Mouse (Mus musculus) limb, embryonic 14.5 days (tissue): ENCODE data around the gene S100pbp. TPM values are rescaled to one million over a fixed set of nuclear protein-coding genes. Genes with fewer than 3 reads are reported as not detected.

Source experiments
- ATAC-seq: fragments of 200-750 bp; cut with Nextera tagmentation; 2 replicates; pipeline ENCODE4 v1.8.0; 2017; ENCODE audit warnings: low read depth, moderate number of reproducible peaks, moderate TSS enrichment; ENCODE audit not compliant: low FRiP score
- DNase-seq: peaks from one replicate; pipeline ENCODE4 v3.0.0-alpha.2; 2015; ENCODE audit warnings: low spot score
- H3K27ac ChIP-seq: fragments of 300-500 bp; sonication (generic); replicated peaks from 2 replicates; pipeline ENCODE4 v1.5.1; 2014; ENCODE audit warnings: low read depth, mild to moderate bottlenecking, low read length, moderate library complexity, mixed read lengths
- H3K27me3 ChIP-seq: fragments of 300-500 bp; sonication (generic); 2 replicates; pipeline ENCODE4 v1.6.1; 2014; ENCODE audit warnings: low read length, mixed read lengths; ENCODE audit not compliant: control insufficient read depth, insufficient read depth
- H3K36me3 ChIP-seq: fragments of 300-500 bp; sonication (generic); 2 replicates; pipeline ENCODE4 v1.6.1; 2014; ENCODE audit warnings: mild to moderate bottlenecking, low read length, moderate library complexity, mixed read lengths; ENCODE audit not compliant: control insufficient read depth, insufficient read depth
- H3K4me1 ChIP-seq: fragments of 300-500 bp; sonication (generic); 2 replicates; pipeline ENCODE4 v1.6.1; 2014; ENCODE audit warnings: antibody characterized with exemption, low read length, mixed read lengths; ENCODE audit not compliant: control insufficient read depth, insufficient read depth
- H3K4me2 ChIP-seq: fragments of 300-500 bp; sonication (generic); replicated peaks from 2 replicates; pipeline ENCODE4 v1.6.1; 2014; ENCODE audit warnings: low read depth, mild to moderate bottlenecking, low read length, moderate library complexity; ENCODE audit not compliant: severe bottlenecking
- H3K4me3 ChIP-seq: fragments of 300-500 bp; sonication (generic); replicated peaks from 2 replicates; pipeline ENCODE4 v1.5.1; 2014; ENCODE audit warnings: low read length
- H3K9ac ChIP-seq: fragments of 300-500 bp; sonication (generic); 2 replicates; pipeline ENCODE4 v1.6.1; 2014; ENCODE audit warnings: mild to moderate bottlenecking, low read depth, low read length, moderate library complexity; ENCODE audit not compliant: severe bottlenecking
- H3K9me3 ChIP-seq: fragments of 300-500 bp; sonication (generic); 2 replicates; pipeline ENCODE4 v1.6.1; 2016; ENCODE audit warnings: low read length; ENCODE audit not compliant: control insufficient read depth
- POLR2A ChIP-seq: fragments of 200-500 bp; IDR thresholded peaks from 2 replicates; pipeline ENCODE4 v1.8.0; 2012; ENCODE audit warnings: inconsistent platforms, mild to moderate bottlenecking, moderate library complexity, borderline replicate concordance; ENCODE audit not compliant: insufficient read depth, insufficient read length; ENCODE audit errors: extremely low read depth
- WGBS: fragments of 180-500 bp; shearing (Covaris S2); extraction: QIAGEN DNeasy Blood & Tissue Kit; methylation state at CpG from one replicate; pipeline ENCODE4 v1.1.7; 2014; 5-methylcytosine and 5-hydroxymethylcytosine counted together
- polyA plus RNA-seq, 2 experiments: library from polyadenylated mRNA; depleted of rRNA in 1 of 2; stranded (reverse) in 1 of 2; unstranded in 1 of 2; fragments of >200 nt; fragmentation: Nextera tagmentation in 1 of 2; extraction: Ambion mirVana in 1 of 2; gene quantifications; 2 replicates each; pipeline versions ENCODE4 v1.2.1 to v1.2.3; 2012 to 2014

The S100pbp gene
- polyA plus RNA-seq, 2 experiments = 14.9 to 59.9 TPM

DNA sequence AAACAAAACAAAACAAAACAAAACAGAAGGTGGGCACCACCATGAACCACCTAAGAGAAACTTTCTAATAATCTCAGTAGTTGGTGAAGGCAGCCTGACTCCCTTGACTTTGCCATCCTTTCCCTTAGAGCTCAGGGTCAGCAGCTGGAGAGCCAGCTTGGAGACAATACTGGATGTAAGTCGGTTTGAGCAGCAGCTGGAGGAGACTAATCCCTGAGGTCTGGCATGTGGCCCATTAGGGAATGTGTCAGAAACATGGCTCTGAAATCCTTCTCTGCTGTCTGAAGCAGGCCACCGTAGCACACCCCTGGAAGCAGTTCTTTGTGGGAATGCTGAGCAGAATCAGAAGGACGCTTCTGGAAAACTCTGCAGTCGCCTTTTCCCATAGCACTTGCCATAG is 21.9 kb upstream of the S100pbp start:
- ATAC-seq (no peak), DNase-seq (peak; percentile 46)
- H3K4me1 ChIP-seq = no peaks in the 10 kb centered on the region
- no peak overlapping the region for H3K27ac ChIP-seq
- no peak overlapping the region for H3K4me2 ChIP-seq
- no peaks in the 10 kb centered on the region for H3K9me3 ChIP-seq
- H3K36me3 ChIP-seq = peaks cover 90% of the 10 kb centered on the region
- no peak overlapping the region for H3K9ac ChIP-seq
- H3K4me3 ChIP-seq = no peak overlapping the region
- H3K27me3 ChIP-seq = no peaks in the 10 kb centered on the region
- WGBS = 86% methylated on average over 4 of the region's 4 CpGs
- TF ChIP-seq POLR2A = no peak

DNA sequence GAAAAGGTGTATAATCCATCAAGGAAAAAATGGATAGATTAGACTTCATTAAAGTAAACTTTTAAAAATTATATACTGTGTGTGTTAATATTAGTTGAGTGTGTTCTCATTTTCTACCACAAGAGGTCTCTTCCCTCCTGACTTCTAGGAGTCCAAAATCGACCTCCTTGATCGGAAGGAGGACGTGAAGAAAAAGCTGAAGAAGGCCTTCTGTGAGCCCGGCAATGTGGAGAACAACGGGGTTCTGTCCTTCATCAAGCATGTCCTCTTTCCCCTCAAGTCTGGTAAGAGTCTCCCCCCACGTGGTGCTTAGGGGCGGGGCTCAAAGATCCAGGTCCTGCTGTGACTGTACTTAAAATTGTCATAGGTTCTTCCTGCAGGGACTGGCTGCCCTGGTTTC is 20.0 kb upstream of the S100pbp start:
- no peaks in the 10 kb centered on the region for H3K9me3 ChIP-seq
- no peak overlapping the region for H3K4me2 ChIP-seq
- ATAC-seq (no peak), DNase-seq (peak; percentile 65)
- H3K4me1 ChIP-seq = no peaks in the 10 kb centered on the region
- 52% methylated on average over 7 of the region's 7 CpGs for WGBS
- peaks cover 91% of the 10 kb centered on the region for H3K36me3 ChIP-seq
- H3K4me3 ChIP-seq = no peak overlapping the region
- no peak for TF ChIP-seq POLR2A
- H3K27me3 ChIP-seq = no peaks in the 10 kb centered on the region
- H3K27ac ChIP-seq = no peak overlapping the region
- H3K9ac ChIP-seq = no peak overlapping the region

DNA sequence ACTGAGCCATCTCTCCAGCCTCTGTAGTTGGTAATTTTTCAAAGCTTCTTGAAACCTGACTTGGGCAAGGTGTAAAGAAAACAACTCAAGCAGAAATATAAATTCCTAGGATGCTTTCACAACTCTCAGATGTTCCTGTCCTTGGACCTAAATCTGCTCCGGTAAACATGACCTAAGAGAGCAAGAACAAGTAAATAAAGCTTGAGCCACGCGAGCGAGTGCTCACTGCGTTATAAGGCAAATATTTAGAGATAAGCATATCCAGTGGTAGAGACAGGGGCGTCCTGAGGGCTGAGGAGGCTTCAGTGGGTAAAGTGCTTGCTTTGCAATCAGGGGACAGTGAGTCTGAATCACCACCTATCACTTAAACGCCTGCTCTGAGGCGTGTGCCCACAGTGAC is 17.3 kb upstream of the S100pbp start:
- DNase-seq (no peak), ATAC-seq (no peak)
- Histone ChIP-seq H3K4me2 (no peak overlapping the region), H3K4me3 (no peak overlapping the region), H3K9me3 (no peaks in the 10 kb centered on the region), H3K27me3 (no peaks in the 10 kb centered on the region), H3K9ac (no peak overlapping the region), H3K27ac (no peak overlapping the region), H3K4me1 (no peaks in the 10 kb centered on the region), H3K36me3 (peaks cover 90% of the 10 kb centered on the region)
- TF ChIP-seq POLR2A = no peak
- WGBS = 94% methylated on average over 8 of the region's 8 CpGs

DNA sequence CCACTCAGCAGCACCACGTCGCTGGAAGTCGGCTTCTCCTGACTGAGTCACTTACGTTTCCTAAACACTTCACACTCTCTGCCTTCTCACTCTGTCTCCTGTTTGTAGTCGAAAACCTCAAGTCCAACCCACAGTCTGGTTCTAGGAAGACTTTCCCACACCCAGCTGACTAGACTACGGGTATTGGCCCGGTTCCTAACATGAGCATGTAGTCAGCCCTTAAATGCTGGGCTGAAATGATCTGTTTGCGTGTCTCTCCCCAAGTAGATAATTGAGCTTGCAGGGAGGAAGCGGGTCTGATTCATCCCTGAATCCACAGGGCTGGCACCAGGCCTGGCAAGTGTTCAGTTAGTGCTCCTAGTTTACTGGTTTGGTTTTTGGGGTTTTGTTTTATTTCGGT is 15.1 kb upstream of the S100pbp start:
- no peaks in the 10 kb centered on the region for H3K9me3 ChIP-seq
- no peak overlapping the region for H3K4me2 ChIP-seq
- no peak for TF ChIP-seq POLR2A
- H3K4me3 ChIP-seq = no peak overlapping the region
- no peaks in the 10 kb centered on the region for H3K27me3 ChIP-seq
- no peak overlapping the region for H3K27ac ChIP-seq
- peaks cover 90% of the 10 kb centered on the region for H3K36me3 ChIP-seq
- DNase-seq = no peak
- 97% methylated on average over 10 of the region's 10 CpGs for WGBS
- no peak overlapping the region for H3K9ac ChIP-seq
- no peaks in the 10 kb centered on the region for H3K4me1 ChIP-seq
- ATAC-seq = no peak

DNA sequence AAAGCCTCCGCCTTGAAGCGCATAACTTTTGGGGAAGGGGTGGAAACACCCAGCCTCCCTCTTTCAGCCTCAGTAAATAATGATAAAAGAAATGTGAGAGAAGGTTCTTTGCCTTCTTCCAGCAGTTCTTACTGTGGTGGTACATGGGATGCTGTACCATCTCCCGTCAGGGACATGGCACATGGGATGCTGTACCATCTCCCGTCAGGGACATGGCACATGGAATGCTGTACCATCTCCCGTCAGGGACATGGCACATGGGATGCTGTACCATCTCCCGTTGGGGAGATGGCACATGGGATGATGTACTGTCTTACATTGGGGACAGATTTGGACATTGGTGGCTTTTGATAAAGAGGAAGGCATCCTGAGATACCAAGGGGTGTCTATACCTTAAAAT is 8.0 kb upstream of the S100pbp start:
- WGBS = 94% methylated on average over 6 of the region's 6 CpGs
- ATAC-seq = no peak

DNA sequence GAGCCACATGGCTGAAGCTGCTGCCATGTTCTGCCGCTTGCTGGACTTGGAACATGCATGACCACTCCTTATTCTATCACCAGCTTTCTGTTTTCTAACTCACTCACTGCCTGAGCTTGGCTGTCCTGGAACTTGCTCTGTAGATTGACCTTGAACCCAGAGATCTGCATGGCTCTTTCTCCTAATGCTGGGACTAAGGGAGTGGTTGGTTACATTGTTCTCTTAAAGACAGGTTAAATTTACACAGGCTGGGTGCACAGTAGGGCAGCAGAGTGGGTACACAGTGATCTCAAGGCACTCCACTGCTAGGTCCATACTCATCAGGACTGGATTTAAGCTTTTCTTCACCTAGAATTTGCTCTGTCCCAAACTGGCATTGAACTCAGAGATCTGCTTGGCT is 4.8 kb upstream of the S100pbp start:
- peaks cover 36% of the 10 kb centered on the region for H3K36me3 ChIP-seq

More for the DNA sequence above, 8.0 kb upstream of the S100pbp start:
- TF ChIP-seq POLR2A = no peak
- no peak overlapping the region for H3K4me2 ChIP-seq
- no peak overlapping the region for H3K4me3 ChIP-seq
- H3K27ac ChIP-seq = no peak overlapping the region
- H3K9ac ChIP-seq = no peak overlapping the region
- no peak for DNase-seq
- no peaks in the 10 kb centered on the region for H3K27me3 ChIP-seq
- H3K36me3 ChIP-seq = peaks cover 63% of the 10 kb centered on the region
- no peaks in the 10 kb centered on the region for H3K9me3 ChIP-seq
- H3K4me1 ChIP-seq = no peaks in the 10 kb centered on the region

More for the DNA sequence above, 4.8 kb upstream of the S100pbp start:
- Histone ChIP-seq H3K27ac (no peak overlapping the region), H3K9me3 (no peaks in the 10 kb centered on the region), H3K27me3 (no peaks in the 10 kb centered on the region), H3K4me1 (peaks cover 6% of the 10 kb centered on the region), H3K4me2 (no peak overlapping the region), H3K4me3 (no peak overlapping the region), H3K9ac (no peak overlapping the region)
- 89% methylated on average over 1 of the region's 1 CpGs for WGBS
- ATAC-seq = no peak
- no peak for DNase-seq
- TF ChIP-seq POLR2A = no peak
